In genomic region chr7:125580625-125581316, GRCm38 (mm10) we compare ENCODE assay signal across 9 mouse cellular contexts. TPM values are rescaled to one million over a fixed set of nuclear protein-coding genes. Genes with fewer than 3 reads are reported as not detected.
DNase-seq lines count a peak whose midpoint lies in the region; ATAC-seq and TF ChIP-seq lines count a peak whose summit lies in the region.
"Had no signal": no experiment of that assay in that cellular context is flagged by ENCODE, and none has a peak within 500 bp of the region (broad histone marks: within the 10 kb centered on the region; RNA-seq: fewer than 3 reads in every experiment).

No protein-coding gene starts in this region.

- no peak overlapping the region for H3K27ac ChIP-seq in embryonic facial prominence, embryonic 15.5 days (replicated peaks)
- H3K27ac ChIP-seq in limb, embryonic 10.5 days, result peak overlapping the region; percentile 73
- no peak overlapping the region for H3K27ac ChIP-seq in olfactory bulb, adult 2 months (ENCODE audit: insufficient read depth, low read depth, low read length)

- peak overlapping the region; percentile 38 for H3K4me3 ChIP-seq in embryonic facial prominence, embryonic 15.5 days (replicated peaks)
- peak overlapping the region; percentile 54 for H3K4me3 ChIP-seq in limb, embryonic 10.5 days
- peak overlapping the region; percentile 52 for H3K4me3 ChIP-seq in olfactory bulb, adult 2 months (ENCODE audit: insufficient read depth, low read depth, low read length)

- no peak for TF ChIP-seq CTCF in olfactory bulb, adult 2 months (IDR thresholded peaks at IDR 0.05; ENCODE audit: insufficient read depth, low read depth, low read length)

- 7% methylated on average over 16 of the region's 16 CpGs for WGBS in embryonic facial prominence, embryonic 15.5 days
- 10% methylated on average over 16 of the region's 16 CpGs for WGBS in limb, embryonic 10.5 days
- 7% methylated on average over 16 of the region's 16 CpGs for WGBS in olfactory bulb, adult 2 months

- ATAC-seq in embryonic facial prominence, embryonic 15.5 days (ENCODE audit: insufficient number of reproducible peaks, low FRiP score, low TSS enrichment, low read depth), result no peak
- no peak for ATAC-seq in megakaryocyte progenitor cell, adult 5-6 weeks (replicated peaks; ENCODE audit: poor library complexity)

- H3K27me3 ChIP-seq in embryonic facial prominence, embryonic 15.5 days, result no peaks in the 10 kb centered on the region
- H3K27me3 ChIP-seq in limb, embryonic 10.5 days (ENCODE audit: low read depth, poor library complexity, severe bottlenecking), result no peaks in the 10 kb centered on the region

- H3K4me2 ChIP-seq in embryonic facial prominence, embryonic 15.5 days (replicated peaks), result peak overlapping the region; percentile 76

- no peaks in the 10 kb centered on the region for H3K36me3 ChIP-seq in embryonic facial prominence, embryonic 15.5 days
- H3K36me3 ChIP-seq in limb, embryonic 10.5 days, result no peaks in the 10 kb centered on the region

- TF ChIP-seq POLR2A in olfactory bulb, adult 2 months (IDR thresholded peaks at IDR 0.05; ENCODE audit: insufficient read depth, low read depth, low read length), result no peak

- intact Hi-C loops in heart, postnatal 25 days (cut with DNase I), result loop anchor here (1.0 to 5.0 kb wide), 5 partner anchors 18 to 162 kb away; partner anchors contain the start of gene Nsmce1

- peaks cover 25% of the 10 kb centered on the region for H3K4me1 ChIP-seq in embryonic facial prominence, embryonic 15.5 days
- peaks cover 14% of the 10 kb centered on the region for H3K4me1 ChIP-seq in limb, embryonic 10.5 days
- H3K4me1 ChIP-seq in olfactory bulb, adult 2 months (ENCODE audit: control insufficient read depth, insufficient read depth, low read length), result peaks cover 14% of the 10 kb centered on the region

- H3K9ac ChIP-seq in embryonic facial prominence, embryonic 15.5 days, result 0 out of 2 replicates have a peak overlapping the region, but pooled peaks have one; percentile 9

- DNase-seq in heart, adult 11 months, result peak; percentile 96
- no peak for DNase-seq in heart, postnatal 25 days (ENCODE audit: low spot score)
- DNase-seq in 416B (ENCODE audit: low read depth), result peak; percentile 66
- peak; percentile 43 for DNase-seq in limb, embryonic 10.5 days (ENCODE audit: low spot score)
- DNase-seq in adrenal gland, postnatal 4 days (ENCODE audit: low spot score in 2 of 2), result no peak

- no peaks in the 10 kb centered on the region for H3K9me3 ChIP-seq in embryonic facial prominence, embryonic 15.5 days (replicated peaks)
- H3K9me3 ChIP-seq in limb, embryonic 10.5 days (replicated peaks), result no peaks in the 10 kb centered on the region

RNA-seq across cellular contexts. Expression of gene Il21r, which starts 22.5 kb away (rescaled TPM):
- under 1 TPM; 0.29 to 0.67 TPM for total RNA-seq in heart, postnatal 25 days (2021)
- polyA plus RNA-seq in embryonic facial prominence, embryonic 15.5 days (2015; fragmentation: Nextera tagmentation; extraction: Ambion mirVana), result 1.1 and 1.5 TPM in 2 replicates
- 0.19 and 0.21 TPM in 2 replicates for polyA plus RNA-seq in limb, embryonic 10.5 days (2016; fragmentation: Nextera tagmentation; extraction: Ambion mirVana)
- not detected in 2 replicates for polyA plus RNA-seq in olfactory bulb, adult 2 months (2012; ENCODE audit: insufficient read depth, insufficient read length, low replicate concordance, missing spikeins)
- under 1 TPM; 0.76 TPM for total RNA-seq in adrenal gland, postnatal 4 days (2021)
- 2.7 and 4.3 TPM in 2 replicates for total RNA-seq in megakaryocyte progenitor cell, adult 5-6 weeks (2015)
- total RNA-seq in megakaryocyte progenitor cell, adult 5-6 weeks (2017), result 3.6 and 7.2 TPM in 2 replicates
- total RNA-seq: MEL had no signal

RNA-seq across cellular contexts. Expression of gene Il4ra, which starts 28.9 kb away (rescaled TPM):
- 10 to 100 TPM; 13.3 to 18.6 TPM for total RNA-seq in heart, postnatal 25 days (2021)
- 13.0 and 13.2 TPM in 2 replicates for polyA plus RNA-seq in embryonic facial prominence, embryonic 15.5 days (2015; fragmentation: Nextera tagmentation; extraction: Ambion mirVana)
- polyA plus RNA-seq in limb, embryonic 10.5 days (2016; fragmentation: Nextera tagmentation; extraction: Ambion mirVana), result 3.1 and 4.2 TPM in 2 replicates
- polyA plus RNA-seq in olfactory bulb, adult 2 months (2012; ENCODE audit: insufficient read depth, insufficient read length, low replicate concordance, missing spikeins), result not detected in 2 replicates
- 10 to 100 TPM; 84.9 TPM for total RNA-seq in adrenal gland, postnatal 4 days (2021)
- total RNA-seq in megakaryocyte progenitor cell, adult 5-6 weeks (2015), result 10.5 and 12.0 TPM in 2 replicates
- total RNA-seq in megakaryocyte progenitor cell, adult 5-6 weeks (2017), result 19.2 and 20.4 TPM in 2 replicates

Comparison
In these comparisons a context has a peak if more than half of its experiments do, and no peak if none do; other contexts are left out.
1. DNase-seq: peak in heart, adult 11 months (single experiment), 416B (single experiment) and limb, embryonic 10.5 days (single experiment); none in heart, postnatal 25 days (single experiment) and adrenal gland, postnatal 4 days (0 of 2).
2. RNA of gene Il4ra, which starts 28.9 kb away (total RNA-seq): 84.9 TPM in adrenal gland, postnatal 4 days; 10.5 to 20.4 TPM in megakaryocyte progenitor cell, adult 5-6 weeks and 13.3 to 18.6 TPM in heart, postnatal 25 days; every median in the first group is over 4 times any median in the second.
3. Peak in every context shown above with its lines, with median percentiles within 50 percentile points of each other: H3K4me3 ChIP-seq.